Mouse (Mus musculus): ENCODE data around the gene Ttll2.
"Not testable (repeated sequence)": the region's sequence is repeated elsewhere in the genome, so short reads cannot be mapped to it uniquely, and the experiment has no call there.

- not testable (repeated sequence) for TF ChIP-seq CTCF (IDR thresholded peaks at IDR 0.05; ENCODE audit: control insufficient read depth, insufficient read depth, low read length); POLR2A (IDR thresholded peaks at IDR 0.05; ENCODE audit: borderline replicate concordance, control insufficient read depth, low read depth, low read length)
Measured at GRCm38 (mm10) chr17:7395671-7396070, 43.2 kb upstream of the Ttll2 start.

Data from bone marrow, adult 2 months (tissue).